Mouse (Mus musculus) brain, embryonic 14.5 days (tissue): ENCODE results near the gene Slc23a2. TPM values are rescaled to one million over a fixed set of nuclear protein-coding genes. Genes with fewer than 3 reads are reported as not detected.

ENCODE experiments used
- DNase-seq: peaks from one replicate; pipeline ENCODE4 v3.0.0-alpha.2; 2011; ENCODE audit warnings: low read depth
- CTCF ChIP-seq: fragments of 200-500 bp; IDR thresholded peaks from 2 replicates; pipeline ENCODE4 v1.5.1; 2012; ENCODE audit warnings: inconsistent platforms, mild to moderate bottlenecking, moderate library complexity, borderline replicate concordance; ENCODE audit not compliant: insufficient read depth, insufficient read length; ENCODE audit errors: extremely low read depth
- POLR2A ChIP-seq: fragments of 200-500 bp; IDR thresholded peaks from 2 replicates; pipeline ENCODE4 v1.6.1; 2012; ENCODE audit warnings: mild to moderate bottlenecking, inconsistent platforms, borderline replicate concordance; ENCODE audit not compliant: poor library complexity, insufficient read depth, insufficient read length, severe bottlenecking; ENCODE audit errors: extremely low read depth
- polyA plus RNA-seq: library from polyadenylated mRNA; depleted of rRNA; stranded (reverse); fragments of >200 nt; gene quantifications from 2 replicates; pipeline ENCODE4 v1.2.3, GENCODE M21; 2012

Gene Slc23a2
- polyA plus RNA-seq, 1 experiment: 40.9 TPM

- DNase-seq: no peak
- TF ChIP-seq CTCF (no peak), POLR2A (no peak)
Measured at GRCm38 (mm10) chr2:132108988-132109387, 35.9 kb downstream of the Slc23a2 start.

- TF ChIP-seq POLR2A (no peak), CTCF (no peak)
Measured at GRCm38 (mm10) chr2:132107611-132108010, 37.3 kb downstream of the Slc23a2 start.

DNA sequence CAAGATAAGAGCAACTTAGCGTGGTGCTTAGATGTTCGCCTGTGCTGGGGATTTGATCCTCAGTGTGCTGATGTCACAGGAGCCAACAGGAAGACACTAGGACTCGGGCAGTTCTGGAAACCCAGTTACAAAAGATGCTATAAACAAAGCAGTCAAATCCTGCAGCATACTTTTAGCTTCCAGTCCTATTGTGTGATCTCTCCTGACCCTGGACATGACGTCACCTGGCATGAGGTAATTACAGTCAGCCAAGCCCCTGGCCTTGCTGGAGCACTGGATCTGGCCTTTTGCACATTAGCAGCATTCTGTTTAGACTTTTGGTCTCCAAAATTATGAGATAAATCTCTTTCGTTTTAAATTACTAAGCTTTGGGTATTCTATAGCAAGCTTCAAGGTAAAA is 38.8 kb downstream of the Slc23a2 start:
- no peak for TF ChIP-seq CTCF
- TF ChIP-seq POLR2A: no peak

More at GRCm38 (mm10) chr2:132107611-132108010, 37.3 kb downstream of the Slc23a2 start:
- DNase-seq: peak; percentile 24

DNA sequence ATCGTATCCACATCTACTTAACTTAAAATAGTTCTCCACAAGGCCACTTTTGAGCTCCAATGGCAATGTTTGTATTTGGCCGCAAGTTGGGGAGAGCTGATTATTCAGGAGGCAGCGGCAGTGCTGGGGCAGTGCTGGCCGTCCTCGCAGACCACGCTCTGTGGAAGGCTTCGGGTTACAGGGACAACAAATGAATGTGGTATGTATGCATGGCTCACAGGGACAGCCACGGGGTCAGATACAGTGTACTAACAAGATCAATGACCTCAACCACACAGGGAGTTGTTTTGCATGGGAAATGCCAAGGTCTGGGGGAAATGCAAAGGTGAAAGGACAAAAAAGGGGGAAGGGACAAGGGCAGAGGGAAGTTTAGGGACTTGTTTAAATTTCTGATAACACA is 41.6 kb downstream of the Slc23a2 start:
- TF ChIP-seq POLR2A (no peak), CTCF (no peak)
- DNase-seq: no peak

More for the DNA sequence above, 38.8 kb downstream of the Slc23a2 start:
- DNase-seq: no peak

DNA sequence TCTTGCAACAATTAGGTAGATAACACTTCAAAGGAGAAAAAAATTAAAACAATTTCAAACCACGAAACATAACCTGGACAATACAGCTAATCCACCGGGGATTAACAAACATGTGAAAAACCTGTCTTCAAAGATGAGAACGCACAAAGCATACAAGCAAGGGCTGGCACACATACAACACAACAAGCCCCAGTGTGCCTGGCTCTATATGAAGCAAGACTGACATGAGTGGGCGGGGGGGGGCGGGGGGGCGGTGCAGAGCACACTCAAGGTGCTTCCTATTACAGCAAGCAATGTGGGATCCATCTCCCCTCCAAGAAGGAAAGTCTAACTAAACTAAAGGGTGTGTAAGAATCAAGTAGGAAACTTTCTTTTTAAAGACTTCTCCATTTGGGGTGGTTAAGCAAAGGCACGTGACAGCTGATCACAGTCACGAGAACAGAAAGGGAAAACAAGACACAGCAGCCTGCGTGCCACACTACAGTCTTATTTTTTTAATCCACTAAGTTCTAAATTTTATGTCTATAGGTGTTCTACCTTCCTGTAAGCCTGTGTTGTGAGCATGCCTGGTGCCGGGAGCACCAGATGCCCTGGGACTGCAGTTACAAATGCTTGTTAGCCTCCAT is 42.3 kb downstream of the Slc23a2 start:
- no peak for TF ChIP-seq POLR2A
- TF ChIP-seq CTCF: no peak
- DNase-seq: no peak

DNA sequence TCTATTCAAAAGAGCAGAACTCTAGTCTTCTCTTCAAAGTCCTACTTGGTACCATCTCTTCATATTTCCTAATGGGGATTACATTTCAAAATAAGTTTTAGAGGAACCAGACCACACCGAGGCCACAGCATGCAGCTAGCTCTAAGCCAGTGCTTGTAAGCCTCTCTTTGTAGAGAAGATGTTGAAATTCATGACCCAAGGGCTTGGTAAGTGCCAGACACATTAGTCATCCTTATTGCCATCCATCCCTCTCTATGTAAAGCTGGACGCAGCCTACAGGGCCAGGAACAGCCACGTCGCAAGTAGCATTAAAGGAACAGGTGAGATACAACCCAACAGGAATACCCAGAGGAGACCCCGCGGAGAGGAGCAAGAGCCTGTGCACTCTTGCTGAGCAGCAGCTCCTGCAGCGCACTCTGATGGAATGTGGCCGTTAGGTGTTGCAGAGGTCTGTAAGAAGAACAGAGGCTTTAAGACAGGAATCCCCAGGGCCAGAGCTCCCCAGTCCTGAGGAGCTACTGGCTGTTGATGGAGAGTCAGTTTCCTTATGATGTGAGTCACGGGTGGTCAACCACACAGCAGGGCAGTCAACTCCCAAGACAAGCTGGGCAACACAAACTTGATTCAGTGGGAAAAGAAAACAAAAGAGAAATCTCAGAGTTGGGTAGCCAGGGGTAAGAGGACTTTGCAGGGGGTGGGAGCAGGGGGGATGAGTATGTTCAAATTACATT is 45.8 kb downstream of the Slc23a2 start:
- DNase-seq: no peak
- TF ChIP-seq POLR2A (no peak), CTCF (no peak)

- no peak for TF ChIP-seq POLR2A
- no peak for TF ChIP-seq CTCF
- DNase-seq: no peak
Measured at GRCm38 (mm10) chr2:132098365-132098764, 46.5 kb downstream of the Slc23a2 start.

DNA sequence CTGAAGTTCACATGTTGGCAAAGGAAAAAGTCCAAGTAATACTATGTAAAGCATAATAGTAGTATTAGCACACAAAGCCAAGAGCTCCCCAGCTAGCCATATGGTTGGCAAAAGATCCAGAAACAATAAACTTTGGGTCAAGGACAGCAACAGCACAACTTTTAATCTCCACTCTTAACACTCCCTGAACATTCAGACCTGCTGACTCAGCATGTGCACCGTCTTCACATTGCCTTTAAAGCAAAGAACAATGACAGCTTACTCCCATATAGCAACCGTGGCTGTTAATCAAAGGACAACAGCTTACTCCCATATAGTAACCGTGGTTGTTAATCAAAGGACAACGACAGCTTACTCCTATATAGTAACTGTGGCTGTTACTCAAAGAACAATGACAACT is 48.3 kb downstream of the Slc23a2 start:
- TF ChIP-seq POLR2A (no peak), CTCF (no peak)
- DNase-seq: no peak

- TF ChIP-seq CTCF (no peak), POLR2A (no peak)
- DNase-seq: peak; percentile 29
Measured at GRCm38 (mm10) chr2:132095821-132096220, 49.1 kb downstream of the Slc23a2 start.

- TF ChIP-seq CTCF (no peak), POLR2A (no peak)
- no peak for DNase-seq
Measured at GRCm38 (mm10) chr2:132094441-132095230, 50.3 kb downstream of the Slc23a2 start.

GRCm38 (mm10) chr2:132093739-132094138 is 51.2 kb downstream of the Slc23a2 start:
- DNase-seq: no peak
- TF ChIP-seq POLR2A: no peak
- TF ChIP-seq CTCF: no peak

- no peak for DNase-seq
- TF ChIP-seq POLR2A (no peak), CTCF (no peak)
Measured at GRCm38 (mm10) chr2:132093298-132093697, 51.6 kb downstream of the Slc23a2 start.

- TF ChIP-seq CTCF (no peak), POLR2A (no peak)
- no peak for DNase-seq
Measured at GRCm38 (mm10) chr2:132092722-132093121, 52.2 kb downstream of the Slc23a2 start.
